Mouse (Mus musculus) heart, postnatal 14 days (tissue): ENCODE measurements around the gene Itgb1bp1. TPM values are rescaled to one million over a fixed set of nuclear protein-coding genes. Genes with fewer than 3 reads are reported as not detected.

Experiments
- DNase-seq, 2 experiments: peaks; one replicate each; pipeline ENCODE4 v3.0.0; 2021 to 2022
- intact Hi-C: fragments of 180-260 bp; cut with DNase I; formaldehyde crosslinking; loops from one replicate; pipeline ENCODE4 v1.15.1; 2025
- total RNA-seq, 2 experiments: library from RNA; stranded (reverse); gene quantifications; 2 replicates each; pipeline ENCODE4 v1.2.3; 2021

The Itgb1bp1 gene
- total RNA-seq, 2 experiments from 2014 or later, result 34.6 to 43.8 TPM

DNA sequence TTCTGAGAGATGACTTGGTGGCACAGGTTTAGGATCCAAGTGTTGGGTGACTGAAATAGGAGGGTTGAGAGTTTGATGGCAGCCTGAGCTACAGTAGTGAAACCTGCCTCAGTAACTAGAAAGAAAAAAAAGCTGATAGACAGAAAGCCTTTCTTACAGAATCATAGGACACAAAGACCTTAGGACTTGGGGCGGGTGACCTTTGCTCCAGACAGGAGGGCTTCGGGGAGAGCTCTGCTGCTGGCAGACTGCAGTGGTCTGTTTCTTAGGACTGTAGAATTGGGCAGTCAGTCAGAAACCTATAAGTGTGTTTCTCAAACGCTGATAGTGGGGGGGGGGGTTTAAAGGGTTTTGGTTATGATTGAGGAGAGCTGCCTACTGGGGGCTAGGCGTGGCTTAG lies 19.7 kb upstream of the Itgb1bp1 start:
- intact Hi-C loops, result no loop called here

DNA sequence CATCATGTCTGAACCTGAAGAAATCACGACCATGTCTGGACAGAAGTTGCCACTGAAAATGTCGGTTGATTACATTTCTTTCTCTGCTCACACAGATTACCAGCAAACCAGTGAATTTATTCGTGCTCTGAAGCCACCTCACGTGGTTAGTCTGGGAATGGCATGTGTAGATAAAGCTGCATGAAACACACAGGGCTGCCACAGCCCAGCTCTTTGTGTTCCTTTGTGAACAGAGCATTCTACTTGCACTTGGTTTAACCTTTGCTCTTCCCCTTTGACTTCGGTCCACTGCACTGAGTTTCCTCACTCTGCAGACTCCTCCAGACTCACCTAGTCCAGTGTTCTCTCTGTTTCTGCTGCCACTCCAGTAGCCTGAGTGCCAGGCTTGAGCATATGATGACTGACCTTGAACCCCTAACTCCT lies 16.3 kb upstream of the Itgb1bp1 start:
- DNase-seq, result no peak

More for the DNA sequence above, 19.7 kb upstream of the Itgb1bp1 start:
- no peak for DNase-seq

DNA sequence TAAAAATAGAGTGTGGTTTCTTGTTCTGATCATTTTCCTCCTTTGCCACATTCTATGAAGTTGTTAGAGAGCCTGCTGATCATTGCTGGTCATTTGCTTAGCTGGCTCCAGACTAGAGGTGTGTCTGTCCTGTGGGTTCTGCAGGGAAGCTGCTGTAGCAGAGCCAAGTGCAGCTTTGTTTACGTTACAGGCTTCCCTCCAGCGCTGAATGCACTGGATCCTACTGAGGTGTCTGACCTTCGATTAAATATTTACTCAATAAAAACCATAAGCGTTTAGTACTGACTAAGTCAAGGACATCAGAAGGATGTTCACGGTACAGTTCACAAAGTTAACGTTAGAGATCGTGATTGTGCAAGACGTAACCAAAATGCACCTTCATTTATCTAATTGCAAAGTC lies 15.8 kb upstream of the Itgb1bp1 start:
- intact Hi-C loops, result no loop called here

More for the DNA sequence above, 16.3 kb upstream of the Itgb1bp1 start:
- intact Hi-C loops, result no loop called here

DNA sequence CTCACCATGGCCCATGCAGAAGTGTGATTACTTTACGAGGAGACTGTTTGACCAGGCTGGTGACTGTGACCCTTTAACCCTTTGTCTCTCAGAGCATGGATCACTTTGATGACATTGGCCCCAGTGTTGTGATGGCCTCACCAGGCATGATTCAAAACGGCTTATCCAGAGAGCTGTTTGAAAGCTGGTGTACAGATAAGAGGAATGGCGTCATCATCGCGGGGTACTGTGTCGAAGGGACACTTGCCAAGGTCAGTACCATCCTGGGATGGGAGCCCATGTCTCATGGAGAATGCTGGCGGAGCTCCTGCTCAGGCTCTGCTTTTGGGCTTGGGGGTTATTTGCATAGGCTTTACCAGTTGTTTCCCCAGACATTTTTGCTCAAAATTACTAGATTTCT lies 15.2 kb upstream of the Itgb1bp1 start:
- intact Hi-C loops, result no loop called here
- peak; percentile 24 to 25 for DNase-seq

More for the DNA sequence above, 15.8 kb upstream of the Itgb1bp1 start:
- no peak for DNase-seq

DNA sequence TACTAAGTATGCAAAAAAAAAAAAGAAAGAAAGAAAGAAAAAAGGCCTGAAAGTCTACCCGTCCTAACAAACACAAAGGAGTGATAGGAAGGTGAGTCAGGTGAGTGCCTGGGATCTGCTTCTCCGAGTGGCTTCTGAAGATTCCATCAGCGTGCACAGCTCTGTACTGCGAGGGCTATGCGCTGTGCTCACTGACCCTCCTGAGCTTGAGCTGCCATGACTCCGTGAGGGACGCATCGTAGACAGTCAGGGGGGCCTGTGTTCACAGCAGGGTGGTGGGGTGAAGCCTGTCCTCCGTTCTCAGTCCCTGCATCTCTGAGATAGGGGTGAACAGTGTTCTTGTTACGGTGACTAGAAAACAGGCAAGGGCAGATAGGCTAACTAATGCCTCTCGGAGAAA lies 12.8 kb upstream of the Itgb1bp1 start:
- no peak for DNase-seq
- intact Hi-C loops, result no loop called here

DNA sequence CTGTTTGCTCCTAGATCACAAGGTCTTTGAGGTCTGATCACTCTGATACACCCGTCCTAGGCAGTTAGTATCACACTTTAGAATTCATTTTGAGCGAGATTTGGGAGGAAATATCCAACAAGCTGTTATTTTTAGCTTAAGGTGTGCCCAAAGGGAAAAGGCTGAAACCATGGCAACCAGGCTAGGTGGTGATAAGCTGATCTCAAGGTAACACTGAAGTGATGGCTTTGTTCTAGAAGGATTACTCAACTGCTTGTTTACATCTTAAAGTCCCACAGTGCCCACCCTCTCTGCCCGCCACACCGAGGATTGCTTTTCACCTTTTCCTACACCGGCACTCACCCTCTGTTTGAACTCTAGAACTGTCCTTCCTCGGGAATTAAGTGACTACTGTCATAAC lies 3.6 kb upstream of the Itgb1bp1 start:
- intact Hi-C loops, result loop anchor here (2.0 kb wide), 1 partner anchor 83 kb away; the partner anchor contains the start of gene Adam17
- no peak for DNase-seq

DNA sequence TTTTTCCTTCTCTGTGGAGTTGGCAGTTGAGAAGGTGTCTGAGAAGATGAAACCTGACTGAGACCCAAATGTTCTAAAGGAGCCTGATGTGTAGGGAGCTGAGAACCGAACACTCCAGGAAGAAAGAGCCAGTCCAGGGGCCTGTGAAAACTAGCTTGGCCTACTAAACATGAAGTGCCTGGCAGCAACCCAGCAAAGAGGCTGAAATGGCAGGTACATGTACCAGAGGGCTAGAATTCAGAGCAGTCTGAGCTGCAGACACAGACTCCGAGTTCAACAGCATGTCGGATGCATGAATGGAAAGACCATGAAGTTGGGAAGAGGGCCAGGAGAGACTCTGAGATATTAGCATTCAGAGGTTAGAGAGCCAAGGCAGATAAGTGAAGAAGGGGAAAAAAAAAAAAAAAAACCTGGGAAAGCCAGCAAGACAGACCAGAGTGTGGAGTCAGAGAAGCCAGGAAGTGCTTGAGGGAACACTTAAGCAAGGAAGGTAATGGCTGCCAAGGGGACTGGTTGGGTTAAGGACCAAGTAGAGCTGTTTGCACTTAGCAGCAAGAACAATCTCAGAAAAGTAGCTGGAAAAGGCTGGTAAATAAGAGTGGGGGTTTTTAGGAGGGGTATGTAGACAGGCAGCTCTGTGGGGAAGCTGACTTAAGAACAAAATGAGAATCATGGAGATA lies 2.8 kb upstream of the Itgb1bp1 start:
- intact Hi-C loops, result loop anchor here (2.0 kb wide), 1 partner anchor 84 kb away; the partner anchor contains the start of gene Adam17
- no peak for DNase-seq

DNA sequence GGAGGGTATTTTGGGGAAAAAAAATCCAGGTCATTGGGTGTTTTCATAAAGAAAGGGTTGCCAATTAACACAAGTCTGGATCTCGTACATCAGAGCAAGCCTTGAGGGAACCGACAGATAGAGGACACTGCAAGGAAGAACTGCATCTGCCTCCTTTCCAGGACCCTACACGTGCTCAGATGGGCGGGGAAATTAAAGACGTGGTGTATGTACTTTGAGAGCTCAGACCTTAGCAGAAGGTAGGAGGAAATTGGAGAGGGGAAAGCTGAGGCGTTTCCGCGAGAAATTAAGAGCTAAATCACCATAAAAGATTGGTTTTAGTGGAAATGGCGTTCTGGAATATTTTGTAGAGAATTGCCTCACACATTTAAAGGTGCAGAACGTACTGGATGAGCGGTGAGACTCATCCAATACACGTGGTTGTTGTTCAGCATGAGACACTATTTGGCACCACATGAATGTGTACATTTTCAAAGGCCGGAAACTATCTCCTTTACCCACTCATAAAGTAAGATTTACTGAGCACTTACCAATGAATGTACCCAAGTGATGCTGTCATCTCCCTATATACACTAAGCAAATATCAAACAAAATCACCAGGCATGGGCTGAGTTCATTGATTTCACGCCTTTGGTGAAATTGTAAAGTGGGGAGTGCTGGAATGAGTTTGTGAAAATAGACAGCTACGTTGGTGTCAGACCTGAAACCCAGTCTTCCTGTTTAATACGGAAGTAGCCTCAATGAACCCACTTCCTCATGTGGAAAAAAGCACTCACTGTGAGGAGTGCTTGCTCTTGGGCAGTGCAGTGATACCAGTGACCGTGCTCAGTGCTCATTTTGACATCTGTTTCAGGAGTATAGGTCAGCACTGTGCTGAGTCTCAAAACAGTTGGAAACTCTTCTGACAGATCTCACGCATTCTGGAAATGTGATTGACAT lies 897 bp upstream of the Itgb1bp1 start:
- DNase-seq, result no peak
- intact Hi-C loops, result no loop called here

DNA sequence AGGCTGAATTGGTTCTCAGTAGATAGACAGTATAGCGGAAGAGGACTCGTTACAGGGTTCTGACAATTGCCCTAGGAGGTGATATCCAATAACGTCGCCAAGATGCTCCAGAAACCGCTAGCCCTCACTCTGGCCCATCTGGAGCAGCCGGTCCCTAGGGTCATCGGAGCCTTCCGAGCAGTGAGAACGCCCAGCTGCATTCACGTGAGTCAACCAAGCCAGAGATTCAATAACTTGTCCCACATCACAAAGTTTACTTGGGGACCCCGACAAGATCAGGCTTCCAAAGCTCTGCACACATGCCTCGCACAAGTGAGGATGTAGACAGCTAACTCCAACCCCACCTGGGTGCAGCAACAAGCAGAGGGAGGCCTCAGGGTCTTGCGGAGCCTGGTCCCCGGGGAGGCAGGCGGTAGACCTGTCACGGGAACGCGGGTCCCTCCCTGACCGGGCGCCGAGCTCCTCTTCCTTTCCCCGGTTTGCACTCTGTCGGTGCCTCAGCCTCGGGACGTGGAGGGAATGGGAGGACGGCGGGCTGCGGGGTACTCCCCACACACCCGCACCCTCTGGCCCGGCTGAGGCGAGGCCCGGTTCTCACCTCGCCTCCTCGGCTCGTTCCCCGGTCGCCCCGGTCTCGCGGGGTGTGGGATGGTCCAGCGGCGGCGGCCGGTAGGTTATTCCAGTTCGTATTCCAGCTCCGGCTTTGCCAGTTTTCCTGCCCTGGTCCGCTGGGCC lies 409 bp downstream of the Itgb1bp1 start:
- intact Hi-C loops, result no loop called here
- DNase-seq, result no peak

DNA sequence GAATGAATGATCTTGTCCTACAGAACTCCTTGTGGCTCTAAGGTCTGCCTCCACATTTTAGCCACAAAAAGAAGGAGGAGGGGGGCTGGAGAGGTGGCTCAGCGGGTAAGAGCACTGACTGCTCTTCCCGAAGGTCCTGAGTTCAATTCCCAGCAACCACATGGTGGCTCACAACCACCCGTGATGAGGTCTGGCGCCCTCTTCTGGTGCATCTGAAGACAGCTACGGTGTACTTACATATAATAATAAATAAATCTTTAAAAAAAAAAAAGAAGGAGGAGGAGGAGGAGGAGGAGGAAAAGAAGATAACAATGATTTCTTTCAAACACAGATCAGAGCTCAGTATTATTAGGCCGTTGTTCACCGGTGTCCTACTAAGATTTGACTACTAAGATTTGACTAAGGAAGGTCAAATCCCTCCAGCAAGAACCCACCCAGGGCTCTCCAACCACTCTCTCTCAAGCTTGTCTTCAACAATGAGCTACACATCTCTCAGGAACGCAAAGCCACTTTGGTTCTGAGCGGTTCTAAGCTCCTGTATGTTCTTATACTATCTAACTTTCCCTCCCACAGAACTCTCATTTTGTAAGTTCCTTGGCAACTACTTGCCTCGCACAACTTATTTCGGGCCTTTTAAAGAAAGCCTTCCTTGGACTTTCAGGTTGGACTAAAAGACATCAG lies 1.2 kb downstream of the Itgb1bp1 start, which contains the start of gene Cpsf3:
TSS of gene Cpsf3 (plus strand) at position 631 of the 681 bp plus-strand sequence.
- DNase-seq, result no peak
- intact Hi-C loops, result no loop called here

DNA sequence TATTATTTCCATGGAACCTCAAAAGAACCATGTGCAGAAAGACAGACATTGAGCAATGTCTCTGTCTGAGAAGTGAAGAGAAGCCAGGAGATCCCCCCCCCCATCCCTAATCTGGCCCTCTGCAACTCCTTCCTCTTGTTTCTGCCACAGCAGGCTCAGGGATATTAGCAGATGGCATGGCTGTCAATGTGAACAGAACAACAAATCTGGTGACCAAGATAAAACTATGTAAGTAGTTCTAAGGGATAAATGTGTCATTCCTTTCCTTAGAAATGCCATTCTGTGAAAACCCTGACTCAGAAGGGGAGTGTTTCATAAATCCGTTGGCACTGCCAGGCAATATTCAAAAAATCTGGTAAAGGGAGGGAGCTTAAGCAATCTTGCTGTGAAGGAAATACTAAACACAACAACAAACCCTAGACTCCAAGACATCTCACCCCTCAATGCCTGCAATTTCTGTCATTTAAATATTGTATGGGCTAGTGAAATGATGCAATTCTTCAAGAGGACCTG lies 8.7 kb downstream of the Itgb1bp1 start:
- DNase-seq, result no peak
- intact Hi-C loops, result no loop called here

DNA sequence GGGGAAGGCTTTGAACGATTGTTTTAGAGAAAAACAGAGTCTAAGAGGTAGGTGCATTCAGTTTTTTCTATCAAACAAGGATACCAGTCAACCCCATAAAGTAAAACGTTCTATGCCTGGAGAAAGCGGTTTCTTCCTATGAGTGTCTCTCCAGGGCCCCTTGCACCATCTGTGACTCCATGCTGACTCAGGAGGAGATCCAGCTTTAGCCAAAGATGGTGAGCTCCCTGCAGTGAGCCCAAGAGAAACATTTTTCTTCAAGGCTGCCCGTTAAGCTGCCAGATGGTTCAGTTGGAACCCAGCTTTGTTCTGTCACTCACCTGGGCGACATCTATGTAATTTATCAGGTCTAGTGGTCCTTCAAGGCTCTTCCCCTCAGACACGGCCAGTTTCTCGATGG lies 11.6 kb downstream of the Itgb1bp1 start:
- intact Hi-C loops, result no loop called here
- no peak for DNase-seq

DNA sequence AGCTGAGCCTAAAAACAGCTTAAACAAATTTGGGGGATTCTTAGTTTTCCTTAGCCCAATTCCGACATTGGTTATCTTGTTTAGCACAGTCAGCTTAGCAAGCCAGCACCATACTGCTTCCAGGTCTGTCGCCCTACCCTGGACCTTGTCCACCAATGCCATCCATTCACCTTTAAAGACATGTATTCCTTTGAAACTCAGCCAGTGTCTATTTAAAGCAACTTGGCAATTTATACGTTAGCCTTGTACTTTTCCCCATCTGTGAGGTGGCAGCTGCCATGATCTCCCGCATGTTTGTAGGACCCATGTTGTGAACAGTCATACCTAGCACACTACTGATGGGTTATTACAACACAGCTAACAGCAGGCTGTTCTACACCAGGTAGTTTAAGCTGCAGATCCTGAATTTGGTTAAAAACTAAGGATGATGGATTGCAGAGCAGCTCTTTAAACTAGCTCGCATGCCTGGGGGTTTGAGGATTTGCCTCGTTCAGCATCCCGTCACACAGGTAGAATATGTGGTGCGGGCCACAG lies 17.9 kb downstream of the Itgb1bp1 start:
- intact Hi-C loops, result loop anchor here (5.0 to 10.0 kb wide), 2 partner anchors 153 to 191 kb away; no protein-coding TSS in a partner anchor
- no peak for DNase-seq

DNA sequence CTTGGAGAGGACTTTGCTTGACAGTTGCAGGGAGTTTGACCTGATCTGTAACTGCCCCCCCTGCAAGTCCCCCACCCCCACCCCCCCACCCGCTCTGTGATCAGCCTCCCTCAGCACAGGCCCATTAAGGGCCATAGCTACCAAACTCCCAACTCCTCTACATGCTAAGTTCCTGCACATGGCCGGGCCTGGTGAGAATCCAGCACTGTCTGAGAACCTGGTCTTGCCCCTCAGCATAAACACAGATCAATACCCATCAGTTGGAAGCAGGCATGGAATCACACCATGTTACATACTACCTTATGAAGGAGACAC lies 19.3 kb downstream of the Itgb1bp1 start:
- intact Hi-C loops, result loop anchor here (5.0 to 10.0 kb wide), 2 partner anchors 152 to 189 kb away; no protein-coding TSS in a partner anchor
- DNase-seq, result no peak

DNA sequence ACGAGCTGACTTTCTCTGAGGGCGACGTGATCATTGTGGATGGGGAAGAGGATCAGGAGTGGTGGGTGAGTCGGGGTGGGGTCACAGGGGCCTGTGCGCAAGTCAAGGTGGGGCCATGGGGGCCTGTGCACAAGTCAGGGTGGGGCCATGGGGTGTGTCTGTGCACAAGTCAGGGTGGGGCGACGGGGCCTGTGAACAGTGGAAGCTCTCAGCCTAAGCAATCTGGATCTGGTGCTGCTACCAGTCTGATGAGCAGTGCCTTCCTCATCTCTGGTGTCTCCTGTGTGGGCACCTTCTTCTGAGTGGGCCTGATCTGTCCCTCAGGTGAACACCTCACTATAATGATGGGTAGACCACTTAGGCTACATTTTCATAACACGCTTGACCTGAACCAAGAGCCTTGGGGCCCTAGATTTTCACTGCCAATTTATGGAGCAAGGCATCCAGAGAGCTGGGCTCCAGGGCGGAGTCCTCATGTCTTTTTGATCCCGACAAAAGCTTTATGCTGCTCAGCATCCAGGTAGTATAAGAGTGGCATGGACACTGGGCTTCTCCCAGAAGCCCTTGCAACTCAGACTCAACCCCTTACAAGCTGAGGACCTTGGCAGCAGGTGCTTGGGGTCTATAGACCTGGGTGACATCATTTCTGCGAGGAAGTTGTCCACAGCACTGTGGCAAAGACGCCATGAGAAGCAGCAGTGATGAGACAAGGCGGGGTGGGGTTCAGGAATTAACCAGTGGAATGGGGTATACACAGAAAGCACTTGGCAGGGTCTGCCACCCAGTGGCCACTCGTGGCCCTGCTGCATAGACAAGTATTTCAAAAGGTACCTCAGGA lies 19.9 kb downstream of the Itgb1bp1 start:
- intact Hi-C loops, result loop anchor here (5.0 to 10.0 kb wide), 2 partner anchors 151 to 189 kb away; no protein-coding TSS in a partner anchor
- DNase-seq, result peak; percentile 65 to 73

DNA sequence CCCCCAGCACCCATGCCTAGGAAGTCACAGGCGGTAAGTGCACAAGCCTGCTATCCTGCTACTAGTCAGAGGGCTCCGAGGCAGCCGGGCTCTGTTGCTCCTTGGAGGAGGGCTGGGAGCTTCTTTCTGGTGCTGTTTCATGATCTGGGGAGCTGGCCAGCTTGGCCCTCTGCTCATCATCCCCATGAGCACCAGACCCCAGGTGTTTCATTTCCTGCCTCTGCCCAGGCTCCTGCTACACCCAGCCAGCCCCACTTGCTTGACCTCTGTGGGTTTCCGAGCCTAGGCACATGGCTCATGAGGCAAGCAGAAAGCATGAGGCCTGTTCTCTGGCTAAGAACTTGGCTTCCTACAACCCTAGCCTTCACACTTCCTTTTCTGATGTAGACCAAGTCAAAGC lies 20.6 kb downstream of the Itgb1bp1 start:
- intact Hi-C loops, result loop anchor here (5.0 to 10.0 kb wide), 2 partner anchors 151 to 188 kb away; no protein-coding TSS in a partner anchor
- no peak for DNase-seq

DNA sequence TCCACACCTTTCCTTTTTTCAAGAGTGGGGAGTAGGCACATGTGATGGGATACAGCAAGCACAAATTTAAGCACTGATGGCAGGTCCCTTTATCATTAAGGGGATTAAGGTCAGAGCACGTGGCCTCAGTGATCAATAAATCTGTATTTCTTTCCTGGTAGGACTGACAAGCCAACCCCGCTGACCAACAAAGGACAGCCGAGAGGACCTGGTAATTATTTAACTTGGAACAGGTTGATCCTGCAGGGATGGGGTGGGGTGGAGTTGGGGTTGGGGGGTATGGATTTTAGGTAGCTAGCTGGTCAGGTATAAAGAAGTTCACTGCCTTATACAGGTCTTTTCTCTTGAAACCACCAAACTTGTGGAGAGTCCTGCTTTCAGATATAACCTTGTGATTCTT lies 21.1 kb downstream of the Itgb1bp1 start:
- intact Hi-C loops, result loop anchor here (5.0 to 10.0 kb wide), 2 partner anchors 150 to 188 kb away; no protein-coding TSS in a partner anchor

DNA sequence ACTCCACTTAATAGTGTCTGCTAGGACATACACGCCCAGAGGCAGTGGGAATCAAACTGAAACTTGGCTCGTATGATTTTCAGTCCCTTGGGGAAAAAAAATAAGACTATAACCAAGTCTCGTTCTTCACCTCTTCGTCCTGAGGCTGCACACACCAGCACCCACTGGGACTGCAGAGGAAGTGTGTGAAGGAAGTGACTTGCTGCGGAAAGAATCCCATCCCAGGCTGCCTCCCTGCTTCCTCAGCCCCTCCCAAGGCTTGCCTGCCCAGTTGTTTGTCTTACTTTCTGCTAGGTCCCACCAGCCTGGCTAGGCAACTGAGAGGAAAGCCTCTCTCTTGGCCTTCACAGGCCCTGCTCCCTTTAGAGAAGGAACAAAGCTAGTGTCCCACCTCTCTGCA lies 21.8 kb downstream of the Itgb1bp1 start:
- intact Hi-C loops, result loop anchor here (10.0 kb wide), 1 partner anchor 149 kb away; no protein-coding TSS in a partner anchor
- DNase-seq, result peak; percentile 50 to 58

More for the DNA sequence above, 21.1 kb downstream of the Itgb1bp1 start:
- no peak for DNase-seq
